Mouse (Mus musculus) cerebellum, postnatal 14 days (tissue): ENCODE data around the gene Nap1l1.
"Not testable (repeated sequence)": the region's sequence is repeated elsewhere in the genome, so short reads cannot be mapped to it uniquely, and the experiment has no call there.

ENCODE experiments used
- DNase-seq, 2 experiments: peaks; one replicate each; pipeline ENCODE4 v3.0.0; 2021; ENCODE audit warnings: mixed read lengths in 2 of 2

Nap1l1 gene

DNA sequence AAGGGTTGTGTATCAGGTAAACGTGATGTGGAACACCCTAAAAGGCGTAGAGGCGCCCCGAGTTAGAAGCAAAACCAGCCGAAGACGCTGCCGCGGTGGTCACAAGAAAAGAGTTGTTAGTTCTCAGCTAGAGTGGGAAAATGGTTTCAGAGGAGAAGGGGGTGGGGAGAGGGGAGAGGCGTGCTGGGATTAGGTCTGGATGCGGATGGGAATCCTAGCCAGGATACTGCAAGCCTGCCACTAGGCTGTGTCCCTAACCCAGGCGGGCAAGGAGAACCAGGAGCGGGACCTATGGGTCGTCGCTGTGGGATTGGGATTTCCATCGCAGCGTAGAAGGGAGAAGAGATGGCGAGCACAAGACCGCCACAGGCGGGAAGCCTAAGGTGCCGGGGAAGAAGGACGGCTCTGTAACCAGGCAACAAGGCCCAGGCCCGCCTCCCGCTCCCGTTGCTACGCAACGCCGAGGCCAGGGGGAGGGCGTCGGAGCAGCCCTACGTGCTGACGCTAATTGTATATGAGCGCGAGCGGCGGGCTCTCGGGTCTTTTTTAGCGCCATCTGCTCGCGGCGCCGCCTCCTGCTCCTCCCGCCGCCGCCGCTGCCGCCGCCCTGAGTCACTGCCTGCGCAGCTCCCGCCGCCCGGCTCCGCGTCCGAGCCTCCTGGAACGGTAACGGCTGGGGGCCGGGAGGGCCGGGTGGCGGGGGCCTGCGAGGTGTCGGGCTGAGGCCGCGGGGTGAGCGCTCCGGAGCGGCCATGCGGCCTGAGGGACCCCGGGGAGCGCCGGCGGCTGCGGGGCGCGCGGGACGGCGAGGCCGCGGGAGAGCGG lies at the start of gene Nap1l1:
TSS of gene Nap1l1 (plus strand) at position 538 of the 825 bp plus-strand sequence.
- DNase-seq: peak; percentile 95 to 99

- no peak for DNase-seq
These were observed 46.5 kb upstream of the Nap1l1 start for GRCm38 (mm10) chr10:111426491-111426890.

- no peak for DNase-seq
These were observed 39.5 kb upstream of the Nap1l1 start for GRCm38 (mm10) chr10:111433502-111433901.

DNA sequence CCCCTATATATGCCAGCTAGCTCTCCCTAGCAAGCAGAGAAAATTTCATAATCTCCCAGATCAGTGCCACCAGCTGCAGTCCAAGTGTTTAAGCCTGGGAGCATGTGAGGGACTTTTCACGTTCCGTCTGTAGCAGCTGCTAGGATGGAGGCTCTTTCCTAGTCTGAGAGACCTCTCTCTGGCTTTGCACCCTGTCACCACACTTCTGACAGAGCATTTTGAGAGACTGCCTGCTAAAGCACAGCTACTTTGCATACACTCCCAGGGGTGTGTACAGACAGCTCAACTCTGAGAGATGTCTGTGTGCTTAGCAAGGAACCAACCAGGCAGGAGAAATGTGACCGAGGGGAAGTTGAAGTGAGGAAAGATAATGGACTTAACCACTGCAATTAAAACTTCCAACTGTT lies 32.0 kb upstream of the Nap1l1 start:
- no peak for DNase-seq

DNA sequence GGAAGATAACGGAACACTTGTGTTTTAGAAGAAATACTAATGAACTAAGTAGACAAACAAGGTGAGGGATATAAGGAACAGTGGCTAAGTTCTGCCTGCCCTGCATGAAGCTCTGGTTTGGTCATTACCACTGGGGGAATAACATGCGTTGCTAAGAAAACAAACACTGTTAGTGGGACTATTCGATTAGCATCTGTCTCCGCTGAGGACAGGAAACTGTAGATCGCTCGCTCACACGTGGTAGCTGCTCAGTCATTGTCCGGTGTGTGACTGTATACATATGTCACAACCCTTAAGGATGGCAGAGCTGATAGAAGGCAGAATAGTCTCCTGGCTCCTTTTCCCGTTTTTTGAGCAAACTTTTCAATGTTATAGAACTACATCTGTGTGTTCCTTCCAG lies 28.8 kb upstream of the Nap1l1 start:
- DNase-seq: no peak

- DNase-seq: no peak
These were observed 26.9 kb upstream of the Nap1l1 start for GRCm38 (mm10) chr10:111445939-111446671.

DNA sequence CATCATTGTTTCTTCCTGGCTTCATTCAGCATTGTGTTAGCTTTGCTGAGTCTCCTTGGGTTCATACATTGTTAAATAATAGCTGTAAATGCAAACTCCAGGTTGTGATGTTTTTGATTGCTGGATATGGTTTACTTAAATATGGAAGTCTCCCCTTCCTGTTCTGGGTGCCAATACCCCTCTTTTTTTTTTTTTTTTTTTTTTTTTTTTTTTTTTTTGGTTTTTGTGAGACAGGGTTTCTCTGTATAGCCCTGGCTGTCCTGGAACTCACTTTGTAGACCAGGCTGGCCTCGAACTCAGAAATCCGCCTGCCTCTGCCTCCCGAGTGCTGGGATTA lies 26.4 kb upstream of the Nap1l1 start:
- DNase-seq: not testable (repeated sequence)

DNA sequence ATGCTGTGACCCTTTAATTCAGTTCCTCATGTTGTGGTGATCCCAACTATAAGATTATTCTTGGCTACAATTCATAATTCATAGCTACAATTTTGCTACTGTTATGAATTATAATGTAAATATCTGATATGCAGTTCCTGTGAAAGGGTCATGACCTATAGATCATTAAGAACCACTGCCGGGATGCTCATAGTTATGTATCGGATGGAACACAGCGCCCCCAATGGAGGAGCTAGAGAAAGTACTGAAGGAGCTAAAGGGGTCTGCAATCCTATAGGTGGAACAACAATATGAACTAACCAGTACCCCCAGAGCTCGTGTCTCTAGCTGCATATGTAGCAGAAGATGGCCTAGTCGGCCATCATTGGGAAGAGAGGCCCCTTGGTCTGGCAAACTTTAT lies 23.4 kb upstream of the Nap1l1 start:
- DNase-seq: not testable (repeated sequence)

DNA sequence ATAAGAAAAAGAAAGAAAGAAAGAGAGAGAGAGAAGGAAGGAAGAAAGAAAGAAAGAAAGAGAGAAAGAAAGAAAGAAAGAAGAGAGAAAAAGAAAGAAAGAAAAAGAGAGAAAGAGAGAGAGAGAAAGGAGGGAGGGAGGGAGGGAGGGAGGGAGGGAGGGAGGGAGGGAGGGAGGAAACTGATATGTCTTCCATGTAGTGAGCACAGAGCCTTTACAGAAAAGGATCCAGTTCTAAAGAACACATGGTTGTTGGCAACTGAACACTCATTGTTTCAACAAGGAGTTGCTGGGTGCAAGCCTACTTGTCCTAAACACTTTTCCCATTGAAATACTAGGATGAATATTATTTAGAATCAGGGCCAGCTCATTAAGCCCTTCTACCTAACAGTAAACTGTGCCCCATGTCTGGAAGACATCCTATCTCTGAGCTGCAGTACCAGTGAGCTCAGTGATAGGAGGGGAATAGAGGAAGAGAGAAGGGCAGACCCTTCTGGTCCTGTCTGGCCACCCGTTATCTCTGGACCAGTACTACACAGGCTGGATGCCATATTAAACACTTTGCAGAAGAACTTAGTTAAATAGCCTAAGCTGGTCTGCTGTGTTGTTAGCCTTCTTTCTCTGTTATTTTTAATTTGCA lies 21.2 kb upstream of the Nap1l1 start:
- no peak for DNase-seq

- no peak for DNase-seq
These were observed 20.6 kb upstream of the Nap1l1 start for GRCm38 (mm10) chr10:111452426-111452825.

DNA sequence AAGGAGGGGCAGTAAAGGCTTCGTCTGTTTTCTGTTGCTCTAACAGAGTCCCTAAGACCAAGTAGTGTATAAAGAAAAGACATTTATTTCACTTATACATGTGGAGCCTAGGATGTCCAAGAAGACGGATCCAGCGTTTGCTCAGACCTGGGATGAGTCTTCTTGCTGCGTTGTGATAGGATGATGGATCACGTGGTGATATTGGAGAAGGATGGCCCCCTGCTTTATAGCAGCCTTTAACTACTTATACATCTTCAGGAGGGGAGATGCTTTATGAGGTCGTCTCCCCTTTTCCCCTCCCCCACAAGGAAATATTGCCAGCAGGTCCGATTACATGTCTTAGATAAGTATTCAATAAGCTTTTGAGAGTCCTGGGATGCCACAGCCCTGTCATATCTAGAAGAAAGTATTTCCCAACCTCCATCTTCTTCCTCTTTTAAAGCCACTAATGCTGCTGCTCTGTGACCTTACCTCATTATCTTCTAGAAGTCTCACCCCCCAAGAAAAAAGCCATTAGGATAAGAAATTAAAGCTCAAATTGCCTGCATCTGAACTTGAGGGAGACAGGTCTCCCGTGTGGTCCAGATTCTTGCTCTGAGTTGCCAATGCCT lies 18.2 kb upstream of the Nap1l1 start:
- no peak for DNase-seq

- DNase-seq: no peak
These were observed 14.9 kb upstream of the Nap1l1 start for GRCm38 (mm10) chr10:111458088-111458487.

DNA sequence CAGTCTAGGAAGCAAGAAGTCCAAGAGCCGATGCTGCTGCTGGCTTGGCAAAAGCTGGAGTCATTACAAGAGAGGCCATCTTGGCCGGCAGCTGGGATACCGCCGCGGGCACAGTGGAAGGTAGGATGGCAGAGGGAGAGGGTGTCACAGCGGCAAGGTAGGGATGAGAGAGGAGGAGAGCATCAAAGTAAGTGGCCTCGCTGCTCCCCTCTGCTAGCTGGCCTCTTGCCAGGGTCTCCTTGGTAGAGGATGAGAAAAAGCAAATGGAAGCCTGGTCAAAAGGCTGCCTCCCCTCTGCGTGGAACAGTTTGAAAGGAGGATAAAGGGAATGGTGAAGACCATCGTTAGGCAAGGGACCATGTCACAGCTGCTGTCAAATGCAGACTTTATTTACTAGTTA lies 14.0 kb upstream of the Nap1l1 start:
- DNase-seq: peak; percentile 30 to 64

DNA sequence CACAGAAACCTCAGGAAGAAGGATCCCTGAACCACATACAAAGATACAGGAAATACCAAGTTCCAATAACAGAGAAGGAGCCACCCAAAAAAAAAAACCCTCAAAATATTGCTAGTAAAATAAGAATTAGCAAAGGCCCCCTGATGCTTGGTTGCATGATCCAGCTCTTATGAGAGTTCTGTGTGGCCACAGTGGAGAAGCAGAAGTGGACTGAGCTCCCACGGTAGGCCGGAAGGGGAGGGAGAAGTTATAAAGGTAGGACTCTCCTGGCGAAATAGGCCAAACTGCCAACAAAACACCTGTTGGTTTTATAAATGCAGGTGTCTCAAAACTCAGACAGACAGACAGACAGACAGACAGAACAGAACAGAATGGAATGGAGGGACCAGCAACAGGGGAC lies 13.1 kb upstream of the Nap1l1 start:
- DNase-seq: no peak

- no peak for DNase-seq
These were observed 12.6 kb upstream of the Nap1l1 start for GRCm38 (mm10) chr10:111460381-111460780.

GRCm38 (mm10) chr10:111464833-111465232 lies 8.2 kb upstream of the Nap1l1 start:
- DNase-seq: no peak

GRCm38 (mm10) chr10:111465409-111465808 lies 7.6 kb upstream of the Nap1l1 start:
- no peak for DNase-seq

DNA sequence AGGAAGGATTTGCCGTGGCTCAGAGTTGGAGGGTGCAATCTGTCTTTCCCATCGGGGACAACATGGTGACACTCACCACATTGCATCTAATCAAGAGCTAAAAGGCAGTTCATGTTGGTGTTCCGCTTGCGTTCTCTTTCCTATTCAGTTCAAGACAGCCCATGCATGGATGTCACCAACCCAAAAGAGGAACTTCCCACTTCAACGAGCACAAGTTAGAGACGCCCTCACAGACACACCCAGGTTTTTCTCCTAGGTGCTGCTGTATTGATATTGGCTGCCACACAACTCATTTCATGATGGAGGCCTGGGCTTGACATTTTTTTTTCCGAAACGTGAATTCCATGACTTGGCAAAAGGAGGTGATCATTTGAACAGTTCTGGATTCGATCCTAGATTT lies 1.9 kb upstream of the Nap1l1 start:
- DNase-seq: no peak

GRCm38 (mm10) chr10:111473511-111474371 lies 718 bp downstream of the Nap1l1 start:
- peak; percentile 68 to 73 for DNase-seq

GRCm38 (mm10) chr10:111476301-111476700 lies 3.3 kb downstream of the Nap1l1 start:
- DNase-seq: no peak

GRCm38 (mm10) chr10:111476989-111477510 lies 4.0 kb downstream of the Nap1l1 start:
- no peak for DNase-seq

GRCm38 (mm10) chr10:111479599-111479998 lies 6.6 kb downstream of the Nap1l1 start:
- DNase-seq: no peak
